Mouse (Mus musculus) stomach, postnatal 0 days (tissue): Measurements from ENCODE around the gene Pcdh9. TPM values are rescaled to one million over a fixed set of nuclear protein-coding genes. Genes with fewer than 3 reads are reported as not detected.

Source experiments
- ATAC-seq: fragments of 200-750 bp; cut with Nextera tagmentation; 2 replicates; pipeline ENCODE4 v1.8.0; 2017; ENCODE audit not compliant: low FRiP score, low TSS enrichment
- DNase-seq: peaks from one replicate; pipeline ENCODE4 v3.0.0-alpha.2; 2016; ENCODE audit warnings: low spot score
- H3K27ac ChIP-seq: fragments of 300-500 bp; sonication (generic); replicated peaks from 2 replicates; pipeline ENCODE4 v1.5.1; 2014; ENCODE audit warnings: mild to moderate bottlenecking, control low read depth
- H3K27me3 ChIP-seq: fragments of 300-500 bp; sonication (generic); 2 replicates; pipeline ENCODE4 v1.6.1; 2014; ENCODE audit warnings: low read length; ENCODE audit not compliant: control insufficient read depth, insufficient read depth
- H3K36me3 ChIP-seq: fragments of 300-500 bp; sonication (generic); 2 replicates; pipeline ENCODE4 v1.6.1; 2014; ENCODE audit warnings: low read length, mixed read lengths; ENCODE audit not compliant: control insufficient read depth, insufficient read depth
- H3K4me1 ChIP-seq: fragments of 300-500 bp; sonication (generic); replicated peaks from 2 replicates; pipeline ENCODE4 v1.6.1; 2014; ENCODE audit warnings: antibody characterized with exemption; ENCODE audit not compliant: control insufficient read depth, insufficient read depth
- H3K4me2 ChIP-seq: fragments of 300-500 bp; sonication (generic); replicated peaks from 2 replicates; pipeline ENCODE4 v1.6.1; 2014; ENCODE audit warnings: low read depth, mild to moderate bottlenecking, control low read depth, moderate library complexity
- H3K4me3 ChIP-seq: fragments of 300-500 bp; sonication (generic); 2 replicates; pipeline ENCODE4 v1.5.1; 2014; ENCODE audit warnings: low read depth, low read length, control low read depth
- H3K9ac ChIP-seq: fragments of 300-500 bp; sonication (generic); 2 replicates; pipeline ENCODE4 v1.6.1; 2014; ENCODE audit warnings: mild to moderate bottlenecking, low read length, control low read depth, mixed read lengths
- H3K9me3 ChIP-seq: fragments of 300-500 bp; sonication (generic); 2 replicates; pipeline ENCODE4 v1.6.1; 2016; ENCODE audit warnings: low read length; ENCODE audit not compliant: control insufficient read depth
- CTCF ChIP-seq: IDR thresholded peaks from 2 replicates; pipeline ENCODE4 v1.5.1; 2016; ENCODE audit warnings: antibody characterized with exemption, low read depth, mild to moderate bottlenecking, moderate library complexity
- EP300 ChIP-seq: optimal IDR thresholded peaks from 2 replicates; pipeline ENCODE3; 2016; ENCODE audit warnings: antibody characterized with exemption
- WGBS: fragments of 180-500 bp; shearing (Covaris S2); extraction: QIAGEN DNeasy Blood & Tissue Kit; methylation state at CpG from one replicate; pipeline ENCODE4 v1.1.7; 2014; 5-methylcytosine and 5-hydroxymethylcytosine counted together
- polyA plus RNA-seq: library from polyadenylated mRNA; unstranded; fragments of >200 nt; fragmentation: Nextera tagmentation; extraction: Ambion mirVana; gene quantifications from 2 replicates; pipeline ENCODE4 v1.2.1, GENCODE M21; 2015

The Pcdh9 gene
- polyA plus RNA-seq, 1 experiment from 2014 or later: 4.0 TPM

- ATAC-seq: no peak
- no peaks in the 10 kb centered on the region for H3K27me3 ChIP-seq
- 86% methylated on average over 5 of the region's 5 CpGs for WGBS
- no peak overlapping the region for H3K27ac ChIP-seq
- H3K9ac ChIP-seq: no peak overlapping the region
- no peaks in the 10 kb centered on the region for H3K9me3 ChIP-seq
- H3K4me2 ChIP-seq: no peak overlapping the region
- DNase-seq: no peak
- TF ChIP-seq CTCF (no peak), EP300 (no peak)
- no peaks in the 10 kb centered on the region for H3K36me3 ChIP-seq
- H3K4me3 ChIP-seq: no peak overlapping the region
- no peaks in the 10 kb centered on the region for H3K4me1 ChIP-seq
Observed at GRCm38 (mm10) chr14:93675273-93676068, 215.0 kb downstream of the Pcdh9 start.

- ATAC-seq: no peak
- 20% methylated on average over 9 of the region's 9 CpGs for WGBS
- Histone ChIP-seq H3K4me3 (no peak overlapping the region), H3K4me2 (no peak overlapping the region), H3K9me3 (no peaks in the 10 kb centered on the region), H3K4me1 (no peaks in the 10 kb centered on the region), H3K9ac (no peak overlapping the region), H3K36me3 (no peaks in the 10 kb centered on the region), H3K27ac (no peak overlapping the region), H3K27me3 (no peaks in the 10 kb centered on the region)
- DNase-seq: no peak
- TF ChIP-seq EP300: no peak
- TF ChIP-seq CTCF: no peak
Observed at GRCm38 (mm10) chr14:93653986-93654757, 236.3 kb downstream of the Pcdh9 start.

DNA sequence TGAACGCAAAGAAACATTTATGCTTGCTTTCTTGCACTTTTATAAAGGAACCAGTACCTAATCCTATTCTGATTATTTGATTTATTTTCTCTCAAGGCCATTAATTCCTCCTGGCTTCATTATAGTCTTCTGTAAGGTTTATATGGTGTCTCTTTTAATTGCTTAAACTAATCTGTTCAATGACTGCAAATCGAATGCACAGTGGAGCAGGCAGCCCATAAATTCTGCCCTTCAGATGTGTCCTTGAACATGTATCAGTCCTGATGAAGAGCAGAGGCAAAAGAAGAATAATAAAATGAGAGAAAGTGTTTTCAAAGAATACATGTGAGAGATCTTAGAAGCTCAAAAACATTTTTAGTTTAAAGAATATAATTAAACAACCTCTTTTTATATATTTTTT is 263.2 kb downstream of the Pcdh9 start:
- no peak overlapping the region for H3K4me3 ChIP-seq
- no peaks in the 10 kb centered on the region for H3K27me3 ChIP-seq
- H3K9me3 ChIP-seq: no peaks in the 10 kb centered on the region
- H3K27ac ChIP-seq: no peak overlapping the region
- no peak overlapping the region for H3K4me2 ChIP-seq
- no peak overlapping the region for H3K9ac ChIP-seq
- no peak for ATAC-seq
- WGBS: 60% methylated on average over 2 of the region's 2 CpGs
- no peaks in the 10 kb centered on the region for H3K4me1 ChIP-seq
- TF ChIP-seq EP300 (no peak), CTCF (no peak)
- H3K36me3 ChIP-seq: no peaks in the 10 kb centered on the region
- no peak for DNase-seq

- H3K9me3 ChIP-seq: no peaks in the 10 kb centered on the region
- H3K36me3 ChIP-seq: no peaks in the 10 kb centered on the region
- H3K9ac ChIP-seq: no peak overlapping the region
- TF ChIP-seq CTCF (no peak), EP300 (no peak)
- DNase-seq (no peak), ATAC-seq (no peak)
- no peaks in the 10 kb centered on the region for H3K4me1 ChIP-seq
- 84% methylated on average over 1 of the region's 1 CpGs for WGBS
- no peaks in the 10 kb centered on the region for H3K27me3 ChIP-seq
- no peak overlapping the region for H3K27ac ChIP-seq
- no peak overlapping the region for H3K4me3 ChIP-seq
- H3K4me2 ChIP-seq: no peak overlapping the region
Observed at GRCm38 (mm10) chr14:93624144-93624543, 266.3 kb downstream of the Pcdh9 start.

- Histone ChIP-seq H3K27me3 (no peaks in the 10 kb centered on the region), H3K9ac (no peak overlapping the region), H3K27ac (no peak overlapping the region), H3K4me2 (no peak overlapping the region), H3K4me3 (no peak overlapping the region), H3K36me3 (no peaks in the 10 kb centered on the region), H3K9me3 (no peaks in the 10 kb centered on the region), H3K4me1 (no peaks in the 10 kb centered on the region)
- TF ChIP-seq CTCF (no peak), EP300 (no peak)
- 84% methylated on average over 9 of the region's 9 CpGs for WGBS
- ATAC-seq: no peak
- DNase-seq: no peak
Observed at GRCm38 (mm10) chr14:93621211-93621610, 269.3 kb downstream of the Pcdh9 start.

GRCm38 (mm10) chr14:93607546-93607945 is 282.9 kb downstream of the Pcdh9 start:
- WGBS: 90% methylated on average over 3 of the region's 3 CpGs
- Histone ChIP-seq H3K36me3 (no peaks in the 10 kb centered on the region), H3K9me3 (no peaks in the 10 kb centered on the region), H3K9ac (no peak overlapping the region), H3K4me3 (no peak overlapping the region), H3K4me2 (no peak overlapping the region), H3K27ac (no peak overlapping the region), H3K4me1 (no peaks in the 10 kb centered on the region), H3K27me3 (no peaks in the 10 kb centered on the region)
- no peak for TF ChIP-seq CTCF
- TF ChIP-seq EP300: no peak
- ATAC-seq (no peak), DNase-seq (no peak)
